Mouse (Mus musculus) gastrocnemius, adult 8-10 months (tissue): ENCODE measurements around the gene Sh3yl1. TPM values are rescaled to one million over a fixed set of nuclear protein-coding genes. Genes with fewer than 3 reads are reported as not detected.

ENCODE experiments used
- DNase-seq, 2 experiments: peaks; one replicate each; pipeline ENCODE4 v3.0.0; 2022; ENCODE audit warnings: low spot score in 2 of 2
- total RNA-seq, 4 experiments: library from RNA; stranded (reverse); gene quantifications; 2 replicates each; pipeline ENCODE4 v1.2.4; 2022

Gene Sh3yl1
- total RNA-seq, 4 experiments from 2014 or later: 0.24 to 0.99 (median 0.77) TPM

DNA sequence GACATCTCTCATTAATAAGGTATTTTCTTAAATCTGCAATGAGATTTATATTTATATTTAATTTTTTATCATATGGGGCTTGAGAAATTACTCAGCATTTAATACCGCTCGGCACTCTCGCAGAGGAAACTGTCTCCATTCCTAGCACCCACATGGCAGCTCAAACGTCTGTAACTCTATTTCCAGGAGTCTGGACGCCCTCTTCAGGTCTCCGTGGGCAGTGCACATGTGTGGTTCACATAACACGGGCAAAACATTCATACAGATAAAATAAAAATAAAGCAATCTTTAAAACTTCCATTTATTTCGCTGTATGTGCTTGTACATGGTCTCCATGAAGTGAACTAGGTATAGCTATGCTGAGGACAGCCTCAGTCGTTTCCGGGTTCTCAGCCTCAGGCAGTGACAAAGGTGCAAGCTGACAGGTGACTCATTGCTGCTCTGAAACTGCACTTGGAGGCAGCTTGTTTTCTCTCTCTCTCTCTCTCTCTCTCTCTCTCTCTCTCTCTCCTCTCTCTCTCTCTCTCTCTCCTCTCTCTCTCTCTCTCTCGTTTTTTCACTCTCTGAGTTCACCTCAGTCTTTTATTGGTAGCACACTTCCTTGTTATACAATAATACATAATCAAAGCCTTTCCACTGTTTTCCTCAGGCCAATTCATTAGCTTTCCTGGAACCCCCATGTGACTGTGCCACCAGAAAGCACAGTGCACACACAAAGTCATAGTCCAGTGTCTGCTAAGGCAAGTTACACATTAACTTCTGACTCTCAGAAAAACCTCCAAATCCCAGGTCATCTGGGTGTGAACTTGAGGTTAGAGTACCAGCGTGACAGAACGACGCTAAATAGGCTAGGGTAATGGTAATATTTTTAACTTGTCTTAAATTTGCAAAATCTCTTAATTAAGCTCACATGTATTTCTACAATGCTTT lies 31.9 kb downstream of the Sh3yl1 start:
- no peak for DNase-seq

DNA sequence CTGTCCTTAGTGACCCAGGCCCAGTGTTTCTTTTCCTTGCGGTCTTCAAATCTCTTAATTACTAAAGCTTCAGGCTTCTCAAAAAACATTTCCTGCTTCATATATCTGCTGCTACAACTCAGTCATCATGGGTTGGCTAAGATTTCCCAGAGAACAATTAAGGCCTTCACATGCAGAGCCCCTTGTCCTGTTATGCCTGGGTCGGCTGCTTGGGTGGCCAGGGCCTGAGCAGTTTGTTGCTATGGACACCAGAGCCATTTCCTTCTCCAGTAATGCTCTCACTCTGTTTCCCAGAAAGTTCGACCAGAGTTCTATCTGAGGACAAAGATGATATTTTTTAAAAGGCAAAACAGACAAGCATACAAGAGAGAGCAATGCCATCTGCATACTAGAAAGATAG lies 32.7 kb downstream of the Sh3yl1 start:
- no peak for DNase-seq

DNA sequence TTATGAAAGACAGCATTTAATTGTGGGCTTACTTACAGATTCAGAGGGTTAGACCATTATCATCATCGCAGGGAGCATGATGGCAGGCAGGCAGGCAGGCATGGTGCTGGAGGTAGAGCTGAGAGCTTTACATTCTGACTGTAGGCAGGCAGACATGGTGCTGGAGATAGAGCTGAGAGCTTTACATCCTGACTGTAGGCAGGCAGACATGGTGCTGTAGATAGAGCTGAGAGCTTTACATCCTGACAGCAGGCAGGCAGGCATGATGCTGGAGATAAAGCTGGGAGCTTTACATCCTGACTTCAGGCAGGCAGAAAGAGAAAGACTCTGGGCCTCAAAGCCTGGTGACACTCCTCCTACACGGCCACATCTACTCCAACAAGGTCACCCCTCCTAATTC lies 59.2 kb downstream of the Sh3yl1 start:
- DNase-seq: no peak

DNA sequence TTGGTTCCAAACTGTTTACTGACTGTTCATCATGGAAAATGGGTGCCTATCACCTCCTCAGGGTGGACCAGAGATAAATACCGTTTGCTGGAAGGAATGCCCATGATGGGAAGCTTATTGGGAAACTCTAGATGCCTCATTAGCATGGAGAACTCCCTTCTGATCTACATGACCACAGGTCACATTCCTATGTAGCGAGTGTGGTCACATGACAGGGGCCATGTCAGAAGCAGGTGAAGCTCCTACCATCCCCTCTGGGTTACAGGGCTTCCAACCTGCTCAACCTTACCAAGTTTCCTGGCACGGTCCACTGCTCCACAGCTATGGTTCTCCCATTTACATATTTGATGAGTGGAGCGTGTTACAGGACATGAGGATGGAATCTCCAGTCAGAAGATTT lies 92.3 kb downstream of the Sh3yl1 start:
- no peak for DNase-seq

DNA sequence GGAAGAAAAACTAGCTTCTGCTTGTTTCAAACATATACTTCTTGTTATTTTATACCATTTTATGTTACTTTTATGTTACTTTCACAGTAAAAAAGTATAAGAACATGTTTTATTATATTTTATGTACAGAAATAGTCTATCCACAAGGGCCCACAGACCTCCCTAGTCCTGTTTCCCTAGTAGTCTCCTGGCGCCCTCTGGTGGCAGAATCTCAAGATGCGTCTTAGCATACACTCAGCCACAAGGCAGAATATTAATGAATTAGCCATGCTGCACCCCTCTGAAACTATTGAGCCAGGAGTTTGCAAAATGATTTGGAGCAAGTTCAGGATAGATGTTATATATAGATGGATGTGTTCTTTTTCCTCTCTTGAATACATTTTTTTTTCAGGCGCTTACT lies 93.5 kb downstream of the Sh3yl1 start:
- DNase-seq: peak in 1 of 2 experiments; percentile 19

DNA sequence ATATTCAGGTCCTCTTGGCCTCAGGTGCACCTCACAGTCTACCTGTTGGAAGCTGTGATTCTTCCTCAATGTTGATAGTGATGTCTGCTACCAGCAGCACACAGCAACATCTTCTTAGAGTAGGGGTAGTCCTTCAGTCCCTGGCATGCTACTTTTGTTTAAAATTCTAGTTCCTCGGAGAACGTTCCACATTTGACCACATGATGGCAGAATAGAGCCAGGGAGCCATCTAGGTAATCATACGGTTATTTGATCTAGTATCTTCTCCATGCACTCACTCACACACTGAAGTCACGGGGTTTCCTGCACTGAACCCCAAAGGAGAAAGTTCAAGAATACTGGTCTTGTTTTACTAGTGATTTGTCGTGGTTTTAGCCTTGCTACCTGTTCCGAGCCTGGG lies 96.7 kb downstream of the Sh3yl1 start:
- no peak for DNase-seq

Other genes with a start within 250 kb of the Sh3yl1 start
- under 1 TPM; 0.22 to 0.63 (median 0.49) TPM for gene Alkal2, start 27.3 kb upstream of the Sh3yl1 start, total RNA-seq
- gene Acp1, start 79 bp upstream of the Sh3yl1 start, total RNA-seq: 10 to 100 TPM; 34.1 to 43.2 (median 36.8) TPM
- gene Fam110c, start 162.2 kb downstream of the Sh3yl1 start, total RNA-seq: not detected